Mouse (Mus musculus) kidney, postnatal 10 days (tissue): ENCODE data around the gene Adam20.
"Not testable (repeated sequence)": the region's sequence is repeated elsewhere in the genome, so short reads cannot be mapped to it uniquely, and the experiment has no call there.

Experiments
- DNase-seq: peaks from one replicate; pipeline ENCODE4 v3.0.0; 2021; ENCODE audit warnings: mixed read lengths

The Adam20 gene

DNA sequence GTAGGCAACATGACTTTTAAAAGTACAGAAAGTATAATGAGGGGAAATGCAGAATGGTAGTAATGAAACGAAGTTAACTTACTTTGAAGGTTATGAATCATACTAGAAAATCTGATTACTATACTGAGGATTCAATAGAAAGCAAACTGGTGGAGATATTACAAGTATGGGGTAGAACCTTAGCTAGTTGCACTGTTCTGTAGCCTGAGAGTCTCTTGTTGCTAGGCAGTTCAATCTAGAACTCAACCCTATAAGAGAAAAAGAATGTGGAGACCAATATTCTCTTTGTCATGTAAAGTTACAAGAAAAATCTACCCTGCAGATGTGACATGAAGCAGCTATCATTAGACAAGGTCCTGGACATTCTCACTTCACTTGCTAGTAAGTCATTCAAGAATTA, at the start of gene Adam20:
Gene Adam20 (plus strand): TSS at position 301 of the 400 bp plus-strand sequence.
- not testable (repeated sequence) for DNase-seq

DNA sequence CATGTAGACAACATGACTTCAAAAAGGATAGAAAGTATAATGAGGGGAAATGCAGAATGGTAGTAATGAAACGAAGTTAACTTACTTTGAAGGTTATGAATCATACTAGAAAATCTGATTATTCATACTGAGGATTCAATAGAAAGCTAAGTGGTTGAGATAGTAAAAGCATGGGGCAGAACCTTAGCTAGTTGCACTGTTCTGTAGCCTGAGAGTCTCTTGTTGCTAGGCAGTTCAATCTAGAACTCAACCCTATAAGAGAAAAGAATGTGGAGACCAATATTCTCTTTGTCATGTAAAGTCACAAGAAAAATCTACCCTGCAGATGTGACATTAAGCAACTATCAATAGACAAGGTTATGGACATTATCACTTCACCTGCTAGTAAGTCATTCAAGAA, 41.2 kb upstream of the Adam20 start, which contains the start of gene Adam25:
Gene Adam25 (plus strand): TSS at position 301 of the 400 bp plus-strand sequence.
- not testable (repeated sequence) for DNase-seq

DNA sequence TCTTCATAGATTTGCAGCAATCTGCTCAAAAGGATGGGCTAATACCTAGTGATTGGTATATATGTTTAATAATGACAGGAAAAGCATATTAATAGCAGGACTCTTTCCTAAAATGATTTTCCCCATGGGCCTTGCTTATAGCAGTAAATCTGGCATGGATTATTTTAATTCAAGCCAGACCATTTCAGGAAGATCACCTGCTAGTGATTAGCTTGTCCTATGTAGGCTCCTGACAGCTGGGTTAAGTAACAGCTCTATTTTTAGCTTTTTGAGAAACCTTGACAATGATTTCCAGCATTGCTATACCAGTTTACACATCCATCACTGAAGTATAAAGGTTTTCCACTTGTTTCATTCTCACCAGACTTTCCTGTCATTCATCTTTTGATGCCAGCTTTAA, 9.8 kb upstream of the Adam20 start:
- no peak for DNase-seq

DNA sequence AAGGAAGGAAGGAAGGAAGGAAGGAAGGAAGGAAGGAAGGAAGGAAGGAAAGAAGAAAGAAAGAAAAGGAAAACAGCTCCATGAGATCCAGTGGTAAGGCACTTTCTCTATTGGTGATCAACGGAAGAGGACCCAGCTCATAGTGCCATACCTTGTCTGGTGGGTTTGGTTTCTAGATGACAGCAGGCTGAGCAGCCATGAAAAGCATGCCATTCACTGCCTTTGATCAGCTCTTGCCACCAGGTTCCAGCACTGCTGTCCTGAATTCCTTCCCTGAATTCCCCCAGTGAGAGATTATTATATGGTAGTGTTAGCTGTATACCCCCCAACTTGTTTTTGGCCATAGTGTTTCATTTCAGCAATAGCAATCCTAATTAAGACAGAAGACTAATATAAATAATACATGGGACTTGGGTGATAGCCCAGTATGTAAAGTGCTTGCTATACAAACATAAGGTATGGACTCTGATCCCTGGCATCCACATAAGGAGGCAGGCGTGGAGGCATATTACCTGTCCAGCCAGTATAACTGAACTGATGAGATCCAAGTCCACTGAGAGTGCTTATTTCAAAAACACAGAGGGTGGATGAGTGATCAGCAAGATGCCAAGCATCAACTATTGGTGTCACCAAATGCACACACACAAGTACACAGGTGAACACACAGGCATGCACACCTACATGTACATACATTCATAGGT, 10.5 kb downstream of the Adam20 start:
- no peak for DNase-seq
